Mouse (Mus musculus): Measurements from ENCODE around the gene Ptprz1. TPM values are rescaled to one million over a fixed set of nuclear protein-coding genes. Genes with fewer than 3 reads are reported as not detected.
"Not testable (repeated sequence)": the region's sequence is repeated elsewhere in the genome, so short reads cannot be mapped to it uniquely, and the experiment has no call there.

The Ptprz1 gene
- total RNA-seq, 2 experiments from 2014 or later = not detected

GRCm38 (mm10) chr6:22984520-22985154 lies 109.3 kb downstream of the Ptprz1 start:
- ATAC-seq (replicated peaks; ENCODE audit: poor library complexity, severe bottlenecking) = no peak

GRCm38 (mm10) chr6:23003152-23003551 lies 127.8 kb downstream of the Ptprz1 start:
- ATAC-seq (replicated peaks; ENCODE audit: poor library complexity, severe bottlenecking) = no peak

- ATAC-seq (replicated peaks; ENCODE audit: poor library complexity, severe bottlenecking) = no peak
Observed at GRCm38 (mm10) chr6:23014988-23015613, 139.8 kb downstream of the Ptprz1 start.

- no peak for ATAC-seq (replicated peaks; ENCODE audit: poor library complexity, severe bottlenecking)
Observed at GRCm38 (mm10) chr6:23028251-23028650, 152.9 kb downstream of the Ptprz1 start.

- no peak for ATAC-seq (replicated peaks; ENCODE audit: poor library complexity, severe bottlenecking)
Observed at GRCm38 (mm10) chr6:23048836-23049235, 173.5 kb downstream of the Ptprz1 start.

- ATAC-seq (replicated peaks; ENCODE audit: poor library complexity, severe bottlenecking) = no peak
Observed at GRCm38 (mm10) chr6:23055734-23056133, 180.4 kb downstream of the Ptprz1 start.

GRCm38 (mm10) chr6:23076060-23076459 lies 200.8 kb downstream of the Ptprz1 start:
- ATAC-seq (replicated peaks; ENCODE audit: poor library complexity, severe bottlenecking) = no peak

GRCm38 (mm10) chr6:23078273-23078672 lies 203.0 kb downstream of the Ptprz1 start:
- ATAC-seq (replicated peaks; ENCODE audit: poor library complexity, severe bottlenecking) = no peak

- no peak for ATAC-seq (replicated peaks; ENCODE audit: poor library complexity, severe bottlenecking)
Observed at GRCm38 (mm10) chr6:23079991-23080680, 204.8 kb downstream of the Ptprz1 start.

GRCm38 (mm10) chr6:23084587-23085421 lies 209.5 kb downstream of the Ptprz1 start:
- ATAC-seq (replicated peaks; ENCODE audit: poor library complexity, severe bottlenecking) = no peak

- ATAC-seq (replicated peaks; ENCODE audit: poor library complexity, severe bottlenecking) = not testable (repeated sequence)
Observed at GRCm38 (mm10) chr6:23089292-23089691, 214.0 kb downstream of the Ptprz1 start.

GRCm38 (mm10) chr6:23090346-23091055 lies 215.2 kb downstream of the Ptprz1 start:
- not testable (repeated sequence) for ATAC-seq (replicated peaks; ENCODE audit: poor library complexity, severe bottlenecking)
